Mouse (Mus musculus) cerebellum, adult 18-20 months (tissue): ENCODE results near the gene Phpt1.
A peak's percentile ranks its signal among the peaks of the same experiment; 100 is the strongest.

ENCODE experiments used
- DNase-seq, 2 experiments: peaks; one replicate each; pipeline ENCODE4 v3.0.0; 2021

The Phpt1 gene

GRCm38 (mm10) chr2:25574579-25575431, at the start of gene Phpt1, which contains the start of gene Mamdc4:
Phpt1 (minus strand) TSS chr2:25575224.
Mamdc4 (minus strand) TSS chr2:25574845.
- peak; percentile 93 to 97 for DNase-seq

DNA sequence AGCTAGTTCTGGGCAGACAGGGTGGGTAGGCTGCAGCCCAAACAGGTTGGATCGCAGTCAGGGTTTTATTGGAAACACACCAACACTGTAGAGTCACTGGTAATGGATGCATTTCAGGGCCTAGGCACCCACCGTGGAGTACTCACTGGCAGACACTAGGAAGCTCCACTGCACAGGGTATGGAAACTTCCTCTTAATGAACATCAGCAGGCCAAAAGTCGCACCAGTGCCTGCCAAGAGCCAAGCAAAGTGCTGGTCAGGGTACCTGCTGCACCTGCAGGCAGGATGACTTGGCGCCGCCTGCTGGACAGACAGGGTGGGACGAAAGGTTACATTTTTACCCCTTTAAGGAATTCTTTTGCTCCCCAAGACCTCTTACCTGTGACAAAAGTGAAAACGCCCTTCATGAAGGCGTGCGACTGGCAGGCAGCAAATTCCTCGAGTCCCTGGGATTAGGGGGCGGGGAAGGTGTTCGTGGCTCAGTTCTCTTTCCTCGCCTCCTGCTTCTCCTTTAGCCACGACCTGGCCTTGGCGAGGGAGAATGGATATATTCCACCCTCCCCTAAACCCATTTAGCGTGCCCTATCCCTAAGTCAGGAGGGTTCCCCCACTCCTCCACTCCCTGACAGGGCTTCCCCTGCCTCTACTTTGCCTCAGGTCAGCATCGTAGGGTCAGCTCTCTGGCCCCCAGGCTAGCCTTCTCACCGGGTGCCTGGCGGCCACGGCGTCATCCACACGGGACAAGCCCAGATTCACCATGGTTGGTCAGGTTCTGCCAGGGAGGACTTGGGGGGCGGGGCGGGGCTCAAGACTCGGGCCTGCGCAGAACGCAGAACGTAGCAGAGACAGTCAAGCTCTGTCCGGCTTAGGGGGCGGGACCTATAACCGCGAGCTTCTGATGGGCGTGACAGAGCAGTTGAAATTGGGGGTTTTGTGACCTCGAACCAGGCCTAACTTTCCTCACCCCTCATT, 46.5 kb upstream of the Phpt1 start, which contains the start of gene Tmem141:
Gene Tmem141, minus strand, starts transcription at position 777 of the 972 bp plus-strand sequence.
- DNase-seq, result peak; percentile 93 to 96

- no peak for DNase-seq
These were observed 45.8 kb upstream of the Phpt1 start for GRCm38 (mm10) chr2:25620852-25621228.

DNA sequence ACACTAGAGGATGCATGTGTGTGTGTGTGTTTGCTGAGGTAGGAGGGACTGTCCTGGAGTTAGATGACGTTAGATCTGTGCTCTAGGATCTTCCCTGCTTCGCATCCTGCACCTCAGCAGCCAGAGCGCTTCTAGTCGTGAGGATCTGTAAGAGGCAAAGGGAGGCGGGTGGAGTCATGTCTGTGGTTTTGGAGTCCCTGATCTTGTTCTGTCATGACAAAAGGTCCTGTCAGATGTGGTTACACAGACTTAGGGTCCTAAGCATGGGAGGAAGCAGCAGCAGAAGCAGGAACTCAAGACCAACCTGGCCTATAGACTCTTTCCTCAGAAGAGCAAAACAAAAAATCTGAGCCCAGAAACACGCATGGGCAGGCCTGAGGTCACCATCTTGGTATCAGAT, 45.4 kb upstream of the Phpt1 start:
- no peak for DNase-seq

GRCm38 (mm10) chr2:25617578-25617977, 42.6 kb upstream of the Phpt1 start, which contains the start of gene Ccdc183:
Ccdc183 (minus strand) TSS chr2:25617678.
- DNase-seq, result no peak

DNA sequence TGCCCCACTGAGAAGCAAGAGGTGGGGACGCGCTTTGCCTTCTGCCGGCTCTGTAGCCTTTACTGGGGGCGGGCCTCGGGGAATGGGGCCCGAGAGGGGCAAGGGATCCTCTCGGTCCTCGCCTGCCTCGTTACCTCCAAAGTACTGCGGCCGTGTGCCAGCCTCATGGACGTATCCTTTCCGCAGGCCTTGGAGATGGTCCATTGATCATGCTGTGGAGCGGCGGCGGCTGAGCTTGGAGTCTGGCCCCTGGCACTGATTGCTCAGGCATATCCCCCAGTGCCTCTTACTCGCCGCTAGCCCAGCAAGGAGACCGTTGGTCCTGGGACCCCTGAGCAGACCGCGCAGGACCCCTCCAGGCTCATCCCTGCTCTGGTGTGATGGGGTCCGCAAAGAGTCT, 41.4 kb upstream of the Phpt1 start:
- DNase-seq, result no peak

DNA sequence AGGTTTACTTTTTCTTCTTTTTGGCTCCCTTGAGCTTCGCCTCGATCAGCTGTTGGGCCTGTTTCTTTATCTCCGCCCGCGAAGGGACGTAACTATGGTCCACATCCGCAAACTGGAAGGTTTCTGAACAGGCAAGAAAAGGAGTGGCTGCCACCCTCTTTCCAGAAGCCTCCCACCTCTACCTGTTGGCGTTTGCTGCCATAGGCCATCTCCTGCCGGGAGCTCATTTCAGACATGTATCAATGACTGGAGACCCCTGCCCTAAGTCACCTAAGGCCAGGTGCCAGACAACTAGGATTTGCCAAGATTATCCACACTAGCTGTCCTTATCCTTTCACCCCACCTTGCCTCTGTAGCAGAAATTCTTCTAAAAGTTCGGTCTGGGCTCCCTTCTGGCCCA, 33.6 kb upstream of the Phpt1 start:
- DNase-seq, result peak in 1 of 2 experiments; percentile 27

DNA sequence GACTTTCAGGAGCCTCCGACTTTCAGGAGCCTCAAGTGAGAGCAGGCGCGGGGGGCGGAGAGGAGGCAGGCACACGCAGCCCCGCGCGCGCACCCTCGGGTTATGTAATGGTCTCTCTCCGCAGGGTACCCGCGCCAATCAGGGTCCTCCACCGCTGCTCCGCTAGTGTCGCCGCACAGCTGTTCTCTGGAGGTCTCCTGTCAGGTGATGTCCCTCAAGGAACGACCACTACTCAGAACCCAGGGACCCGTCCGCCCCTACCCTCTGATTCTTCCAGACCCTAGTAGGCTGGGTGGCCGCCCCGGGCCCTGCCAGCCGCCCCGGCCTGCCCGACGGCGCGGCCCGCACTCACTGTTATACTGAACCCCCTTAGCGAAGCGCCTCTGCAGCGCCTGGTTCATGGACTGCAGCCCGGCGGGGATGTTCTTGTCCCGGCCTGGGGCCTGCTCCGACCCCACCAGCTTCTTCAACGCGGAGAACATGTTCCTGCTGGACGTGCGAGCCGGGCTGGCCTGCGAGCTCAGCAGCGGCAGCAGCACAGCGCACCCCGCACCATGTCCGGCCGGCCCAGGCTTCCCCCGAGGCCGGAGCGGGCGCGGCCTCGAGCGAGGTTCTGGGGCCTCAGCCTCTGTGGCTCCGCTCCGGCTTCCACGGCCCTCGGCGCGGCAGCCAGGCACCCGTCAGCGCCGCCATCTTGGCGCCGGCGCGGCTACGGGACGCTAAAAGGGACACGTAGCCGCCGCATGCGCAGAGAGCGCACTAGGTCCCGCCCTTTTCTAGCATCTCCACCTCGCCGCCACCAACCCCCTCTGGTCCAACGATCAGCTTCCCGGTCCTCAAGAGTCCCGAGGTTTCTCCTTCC, 33.0 kb upstream of the Phpt1 start, which contains the start of gene Rabl6:
Gene Rabl6, minus strand, starts transcription at position 761 of the 862 bp plus-strand sequence.
- DNase-seq, result peak; percentile 84 to 98

GRCm38 (mm10) chr2:25602526-25602925, 27.5 kb upstream of the Phpt1 start:
- DNase-seq, result no peak

- no peak for DNase-seq
These were observed 25.0 kb upstream of the Phpt1 start for GRCm38 (mm10) chr2:25600037-25600436.

DNA sequence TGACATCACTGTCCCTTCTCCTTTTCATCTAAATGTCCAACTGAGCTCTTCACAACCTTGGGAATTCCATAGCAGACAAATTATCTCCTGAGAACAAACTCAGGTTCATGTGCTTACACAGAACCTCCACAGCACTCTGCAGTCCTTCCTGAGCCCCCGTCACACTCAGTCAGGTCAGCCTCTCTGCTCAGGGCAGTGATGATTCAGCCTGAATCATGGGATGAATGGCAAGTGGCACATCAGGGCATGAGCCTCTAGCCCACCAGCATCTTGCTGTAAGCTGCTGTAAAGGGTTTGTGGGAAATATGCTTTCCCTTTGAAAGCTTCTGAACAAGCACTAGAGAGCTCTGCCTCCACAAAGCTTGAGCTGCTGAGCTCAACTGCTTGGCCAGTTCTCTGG, 23.7 kb upstream of the Phpt1 start:
- DNase-seq, result no peak

DNA sequence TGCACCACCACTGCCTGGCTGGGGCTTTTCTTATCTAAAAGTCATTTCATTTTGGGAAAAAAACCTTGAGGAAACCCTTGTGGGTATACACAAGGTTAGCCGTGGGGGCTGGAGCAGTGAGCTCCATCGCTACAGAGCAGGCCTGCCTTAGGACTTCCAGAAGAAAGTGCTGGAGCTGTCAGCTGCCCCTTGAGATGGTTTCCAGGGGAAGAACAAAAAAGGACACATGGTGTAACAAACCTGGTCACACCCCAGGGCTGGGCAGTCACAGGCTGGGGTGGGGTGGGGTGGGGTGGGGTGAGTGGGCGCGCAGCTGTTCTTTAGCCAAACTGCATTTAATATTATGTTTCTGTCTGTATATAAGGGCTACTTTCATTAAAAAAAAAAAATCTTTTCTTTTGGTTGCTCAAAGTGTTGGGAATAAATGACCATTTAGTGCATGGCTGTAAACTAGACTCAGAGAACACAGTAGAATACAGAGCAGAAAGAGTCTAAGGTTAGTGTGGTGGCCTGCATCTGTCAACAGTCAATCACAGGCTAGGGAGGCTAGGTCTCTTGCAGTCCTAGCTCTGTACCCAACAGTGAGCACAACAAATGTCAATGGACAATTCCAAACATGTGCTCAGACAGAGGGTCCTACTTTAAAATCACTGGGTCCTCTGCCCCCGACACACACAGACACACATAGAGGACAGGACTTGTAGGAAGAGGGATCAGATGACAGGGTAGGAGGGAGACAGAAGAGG, 21.9 kb upstream of the Phpt1 start:
- DNase-seq, result no peak

DNA sequence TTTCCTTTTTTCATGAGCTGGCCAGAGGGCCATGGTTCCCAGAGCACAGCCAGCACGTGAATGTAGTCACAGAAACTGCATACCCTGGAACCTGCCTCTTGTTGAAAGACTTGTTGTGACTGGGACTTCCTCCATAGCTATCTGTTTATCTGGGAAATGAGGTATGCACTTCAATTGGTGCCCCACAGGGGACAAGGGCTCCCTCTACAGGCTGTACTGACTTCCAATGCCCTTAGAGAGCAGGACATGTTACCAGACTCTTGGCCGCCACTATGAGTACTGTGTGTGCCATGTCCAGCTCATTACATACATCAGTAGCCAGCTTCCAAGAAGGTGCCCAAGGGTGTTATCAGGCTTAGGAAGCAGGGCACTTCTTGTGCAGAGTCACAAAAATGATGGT, 16.8 kb upstream of the Phpt1 start:
- DNase-seq, result peak; percentile 59 to 61

GRCm38 (mm10) chr2:25588227-25588907, 13.3 kb upstream of the Phpt1 start:
- no peak for DNase-seq

DNA sequence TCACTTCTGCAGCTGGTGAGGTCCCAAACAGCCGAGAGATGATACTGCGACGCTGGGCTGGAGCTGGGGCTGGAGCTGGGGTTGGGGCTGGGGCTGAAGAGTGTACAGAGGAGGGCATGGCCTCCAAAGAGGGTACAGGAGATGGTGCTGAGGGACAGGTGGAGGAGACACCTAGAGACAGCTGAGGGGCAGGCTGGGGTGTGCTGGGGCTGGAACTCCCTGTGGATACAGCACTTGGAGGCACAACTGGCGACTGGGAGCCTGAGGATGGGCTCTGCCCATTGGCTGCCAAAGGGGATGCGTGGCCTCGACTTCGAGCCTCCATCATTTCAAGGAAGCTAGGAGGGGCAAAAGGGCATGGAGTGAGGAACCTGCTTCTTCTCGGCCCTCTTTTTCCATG, 12.3 kb upstream of the Phpt1 start:
- no peak for DNase-seq

DNA sequence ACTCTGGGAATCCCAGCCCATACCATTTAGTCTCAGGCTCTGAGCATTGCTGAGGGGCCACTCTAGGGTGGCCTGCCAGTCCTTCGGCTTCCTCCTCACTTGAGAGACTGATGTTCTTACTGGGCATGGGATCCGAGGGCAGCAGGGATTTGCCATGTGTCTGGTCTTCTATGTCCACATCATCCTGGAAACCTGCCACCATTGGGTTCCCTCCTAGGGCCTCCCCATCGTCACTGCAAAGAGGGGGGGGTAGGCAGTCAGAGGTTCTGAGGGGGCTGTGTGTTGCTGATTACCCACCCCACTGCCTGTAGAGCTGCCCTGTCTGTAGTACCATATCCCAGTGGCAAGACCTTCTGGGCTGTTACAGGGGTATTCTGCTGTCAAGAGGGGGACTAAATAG, 10.6 kb upstream of the Phpt1 start:
- peak; percentile 20 to 30 for DNase-seq

DNA sequence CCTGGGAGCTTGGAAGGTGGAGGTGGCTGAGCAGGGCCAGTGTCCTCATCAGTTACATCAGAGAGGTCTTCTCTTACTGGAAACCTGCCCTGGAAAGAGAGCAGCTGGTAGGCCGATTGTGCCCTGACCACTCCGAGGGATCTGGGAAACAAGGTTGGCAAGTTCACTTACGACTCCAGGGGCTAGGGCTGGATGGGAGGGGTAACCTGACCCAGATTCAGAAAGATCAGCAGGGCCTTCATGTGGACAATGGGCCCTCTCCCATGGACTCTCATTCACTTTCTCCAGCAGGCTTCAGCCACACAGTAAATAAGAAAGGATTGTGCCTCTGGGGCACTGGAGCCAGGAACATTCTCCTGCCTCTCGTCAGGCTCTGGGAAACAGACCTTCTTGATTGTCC, 9.8 kb upstream of the Phpt1 start:
- peak; percentile 13 to 24 for DNase-seq

DNA sequence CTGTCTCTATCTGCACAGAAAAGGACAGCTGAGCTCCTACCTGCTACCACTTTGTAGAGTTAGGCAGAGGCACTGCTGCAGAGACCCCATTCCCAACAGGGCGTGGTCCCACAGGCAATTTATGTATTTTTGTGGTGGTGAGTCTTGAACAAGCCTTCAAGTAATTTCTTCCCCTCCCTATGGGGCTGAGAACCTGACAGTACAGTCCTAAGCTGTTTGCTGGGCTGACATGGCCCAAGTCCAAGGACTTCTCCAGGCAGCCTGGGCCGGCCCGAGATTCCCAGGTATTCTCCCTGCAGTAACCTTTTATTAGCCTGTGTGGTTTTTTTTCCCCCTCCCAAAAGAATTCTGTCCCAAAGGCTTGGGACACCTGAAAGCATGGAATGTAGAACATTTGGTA, 9.1 kb upstream of the Phpt1 start:
- DNase-seq, result peak; percentile 60

- peak; percentile 21 to 30 for DNase-seq
These were observed 8.5 kb upstream of the Phpt1 start for GRCm38 (mm10) chr2:25583571-25583970.

GRCm38 (mm10) chr2:25583120-25583481, 8.1 kb upstream of the Phpt1 start:
- peak; percentile 17 to 39 for DNase-seq
